ENCODE assay signal across 8 mouse cellular contexts in genomic region chr16:18626376-18626878, GRCm38 (mm10). TPM values are rescaled to one million over a fixed set of nuclear protein-coding genes. Genes with fewer than 3 reads are reported as not detected.
DNase-seq lines count a peak whose midpoint lies in the region; ATAC-seq lines count a peak whose summit lies in the region.

Gene Gm49601 (minus strand): TSS chr16:18626427.

- DNase-seq in NIH3T3 (ENCODE audit: low read depth): peak; percentile 84
- DNase-seq in cerebellum, postnatal 10 days: peak; percentile 92 to 94
- DNase-seq in frontal cortex, postnatal 25 days (ENCODE audit: low spot score in 2 of 2): peak; percentile 73 to 76
- DNase-seq in hindbrain, embryonic 14.5 days (ENCODE audit: low spot score): peak; percentile 83
- DNase-seq in layer of hippocampus, postnatal 25 days (ENCODE audit: extremely low spot score in 1 of 2, low spot score in 1 of 2): peak; percentile 79 to 81
- DNase-seq in lung, postnatal 25 days (ENCODE audit: low spot score): peak; percentile 84
- peak; percentile 91 for DNase-seq in retina, embryonic 14.5 days (ENCODE audit: low spot score)
- peak; percentile 90 for DNase-seq in thymus, postnatal 4 days

- H3K9me3 ChIP-seq in hindbrain, embryonic 14.5 days (ENCODE audit: control insufficient read depth, low read length): no peaks in the 10 kb centered on the region

- peak within 1 kb of the TSS; percentile 99 for H3K9ac ChIP-seq in hindbrain, embryonic 14.5 days

- no peak within 1 kb of the TSS for H3K27ac ChIP-seq in hindbrain, embryonic 14.5 days

- peak within 1 kb of the TSS; percentile 93 for H3K4me2 ChIP-seq in hindbrain, embryonic 14.5 days (replicated peaks)

- peak; percentile 15 for ATAC-seq in hindbrain, embryonic 14.5 days (ENCODE audit: low FRiP score)

- 1% methylated on average over 40 of the region's 65 CpGs for WGBS in hindbrain, embryonic 14.5 days

- peaks cover 45% of the 10 kb centered on the region for H3K4me1 ChIP-seq in hindbrain, embryonic 14.5 days (replicated peaks; ENCODE audit: control insufficient read depth, insufficient read depth, low read length)

- peaks cover 42% of the 10 kb centered on the region for H3K36me3 ChIP-seq in hindbrain, embryonic 14.5 days (replicated peaks; ENCODE audit: control insufficient read depth, insufficient read depth)

- H3K4me3 ChIP-seq in hindbrain, embryonic 14.5 days (replicated peaks; ENCODE audit: low read length): peak within 1 kb of the TSS; percentile 95

- H3K27me3 ChIP-seq in hindbrain, embryonic 14.5 days (ENCODE audit: control insufficient read depth, insufficient read depth, low read length): peaks cover 47% of the 10 kb centered on the region

RNA-seq across cellular contexts. Expression of gene Gm49601, which starts in this region (rescaled TPM):
- 6.9 and 10.1 TPM in 2 replicates for polyA plus RNA-seq in hindbrain, embryonic 14.5 days (2014; fragmentation: Nextera tagmentation; extraction: Ambion mirVana)
- 100 to 1,000 TPM; 179 to 190 TPM for total RNA-seq in layer of hippocampus, postnatal 25 days (2021)
